Mouse (Mus musculus): ENCODE measurements around the gene Ppp2r5c.

DNA sequence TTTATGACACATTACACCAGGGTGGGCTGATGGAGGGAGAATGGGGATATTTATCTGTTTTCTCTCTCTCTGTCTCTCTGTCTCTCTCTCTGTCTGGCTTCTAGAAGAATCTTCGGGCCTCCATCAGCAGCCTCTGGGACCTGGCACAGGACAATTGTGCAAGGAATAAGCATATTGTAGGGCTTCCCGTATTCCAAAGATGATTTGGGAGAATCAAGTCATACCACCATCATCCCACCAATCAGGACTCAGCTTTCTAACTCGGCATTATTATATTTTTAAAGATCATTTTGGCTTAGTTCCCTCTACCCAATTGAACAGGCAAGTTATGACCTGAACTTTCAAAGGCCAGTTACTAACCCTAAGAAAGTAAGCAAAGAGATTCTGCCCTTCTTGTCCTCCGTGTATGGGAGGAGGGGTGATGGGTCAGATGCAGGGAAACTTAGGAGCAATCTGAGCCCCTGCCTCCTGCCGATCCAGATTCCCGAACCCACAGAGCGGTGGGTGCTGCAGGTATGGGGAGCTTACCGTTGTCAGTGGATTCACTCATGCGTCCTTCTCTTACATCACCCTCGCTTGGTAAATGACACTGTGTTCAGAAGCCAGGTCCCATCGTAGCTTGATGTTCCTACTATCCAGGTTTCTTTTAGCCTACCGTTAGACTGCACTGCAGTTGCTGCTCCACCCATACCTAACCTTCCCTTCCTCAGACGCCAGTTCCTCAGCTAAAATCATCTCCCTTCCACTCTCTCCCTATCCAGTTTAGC lies 153.5 kb downstream of the Ppp2r5c start:
- TF ChIP-seq CTCF (IDR thresholded peaks at IDR 0.05; ENCODE audit: extremely low read depth, insufficient read depth, insufficient read length, insufficient replicate concordance) (no peak), POLR2A (IDR thresholded peaks at IDR 0.05; ENCODE audit: low read depth, low read length) (no peak)

Data from spleen, adult 2 months (tissue).